Mouse (Mus musculus): ENCODE measurements around the gene Dock2. TPM values are rescaled to one million over a fixed set of nuclear protein-coding genes. Genes with fewer than 3 reads are reported as not detected.

Dock2 gene
- polyA plus RNA-seq, 1 experiment from 2014 or later = 0.58 TPM

- Histone ChIP-seq H3K9ac (replicated peaks) (no peak overlapping the region), H3K27ac (no peak overlapping the region), H3K4me1 (replicated peaks) (no peaks in the 10 kb centered on the region), H3K36me3 (no peaks in the 10 kb centered on the region), H3K4me3 (replicated peaks) (no peak overlapping the region), H3K4me2 (no peak overlapping the region), H3K9me3 (no peaks in the 10 kb centered on the region), H3K27me3 (no peaks in the 10 kb centered on the region)
- no peak for ATAC-seq (ENCODE audit: insufficient number of reproducible peaks, insufficient read depth, low FRiP score, low TSS enrichment, low read depth)
- 73% methylated on average over 5 of the region's 5 CpGs for WGBS
Measured at GRCm38 (mm10) chr11:34479301-34479700, 304.4 kb downstream of the Dock2 start.

GRCm38 (mm10) chr11:34469792-34470191, 313.9 kb downstream of the Dock2 start:
- H3K4me3 ChIP-seq (replicated peaks) = no peak overlapping the region
- H3K4me1 ChIP-seq (replicated peaks) = no peaks in the 10 kb centered on the region
- H3K9me3 ChIP-seq = no peaks in the 10 kb centered on the region
- no peak for ATAC-seq (ENCODE audit: insufficient number of reproducible peaks, insufficient read depth, low FRiP score, low TSS enrichment, low read depth)
- no peaks in the 10 kb centered on the region for H3K36me3 ChIP-seq
- no peaks in the 10 kb centered on the region for H3K27me3 ChIP-seq
- no peak overlapping the region for H3K9ac ChIP-seq (replicated peaks)
- no peak overlapping the region for H3K4me2 ChIP-seq
- H3K27ac ChIP-seq = no peak overlapping the region
- 74% methylated on average over 2 of the region's 2 CpGs for WGBS

GRCm38 (mm10) chr11:34468571-34468970, 315.1 kb downstream of the Dock2 start:
- H3K27ac ChIP-seq = no peak overlapping the region
- 72% methylated on average over 3 of the region's 3 CpGs for WGBS
- H3K27me3 ChIP-seq = no peaks in the 10 kb centered on the region
- H3K36me3 ChIP-seq = no peaks in the 10 kb centered on the region
- ATAC-seq (ENCODE audit: insufficient number of reproducible peaks, insufficient read depth, low FRiP score, low TSS enrichment, low read depth) = no peak
- no peak overlapping the region for H3K4me2 ChIP-seq
- no peak overlapping the region for H3K9ac ChIP-seq (replicated peaks)
- H3K4me1 ChIP-seq (replicated peaks) = no peaks in the 10 kb centered on the region
- H3K9me3 ChIP-seq = no peaks in the 10 kb centered on the region
- H3K4me3 ChIP-seq (replicated peaks) = no peak overlapping the region

- H3K36me3 ChIP-seq = no peaks in the 10 kb centered on the region
- no peaks in the 10 kb centered on the region for H3K4me1 ChIP-seq (replicated peaks)
- H3K9ac ChIP-seq (replicated peaks) = no peak overlapping the region
- H3K4me2 ChIP-seq = no peak overlapping the region
- H3K4me3 ChIP-seq (replicated peaks) = no peak overlapping the region
- no peaks in the 10 kb centered on the region for H3K9me3 ChIP-seq
- no peak for ATAC-seq (ENCODE audit: insufficient number of reproducible peaks, insufficient read depth, low FRiP score, low TSS enrichment, low read depth)
- H3K27ac ChIP-seq = no peak overlapping the region
- 64% methylated on average over 1 of the region's 1 CpGs for WGBS
- no peaks in the 10 kb centered on the region for H3K27me3 ChIP-seq
Measured at GRCm38 (mm10) chr11:34467056-34467455, 316.6 kb downstream of the Dock2 start.

- Histone ChIP-seq H3K4me1 (replicated peaks) (no peaks in the 10 kb centered on the region), H3K27ac (no peak overlapping the region), H3K4me2 (no peak overlapping the region), H3K27me3 (no peaks in the 10 kb centered on the region), H3K9me3 (no peaks in the 10 kb centered on the region), H3K36me3 (no peaks in the 10 kb centered on the region), H3K4me3 (replicated peaks) (no peak overlapping the region), H3K9ac (replicated peaks) (no peak overlapping the region)
- 92% methylated on average over 4 of the region's 4 CpGs for WGBS
- ATAC-seq (ENCODE audit: insufficient number of reproducible peaks, insufficient read depth, low FRiP score, low TSS enrichment, low read depth) = no peak
Measured at GRCm38 (mm10) chr11:34449944-34450343, 333.7 kb downstream of the Dock2 start.

- Histone ChIP-seq H3K27ac (no peak overlapping the region), H3K27me3 (no peaks in the 10 kb centered on the region), H3K9ac (replicated peaks) (no peak overlapping the region), H3K4me1 (replicated peaks) (no peaks in the 10 kb centered on the region), H3K9me3 (no peaks in the 10 kb centered on the region), H3K4me3 (replicated peaks) (no peak overlapping the region), H3K4me2 (no peak overlapping the region), H3K36me3 (no peaks in the 10 kb centered on the region)
- WGBS = 44% methylated on average over 4 of the region's 4 CpGs
- no peak for ATAC-seq (ENCODE audit: insufficient number of reproducible peaks, insufficient read depth, low FRiP score, low TSS enrichment, low read depth)
Measured at GRCm38 (mm10) chr11:34447891-34448290, 335.8 kb downstream of the Dock2 start.

GRCm38 (mm10) chr11:34438429-34438828, 345.3 kb downstream of the Dock2 start:
- no peaks in the 10 kb centered on the region for H3K27me3 ChIP-seq
- WGBS = 53% methylated on average over 2 of the region's 2 CpGs
- H3K36me3 ChIP-seq = no peaks in the 10 kb centered on the region
- H3K9ac ChIP-seq (replicated peaks) = no peak overlapping the region
- no peaks in the 10 kb centered on the region for H3K4me1 ChIP-seq (replicated peaks)
- H3K4me3 ChIP-seq (replicated peaks) = no peak overlapping the region
- no peak for ATAC-seq (ENCODE audit: insufficient number of reproducible peaks, insufficient read depth, low FRiP score, low TSS enrichment, low read depth)
- no peak overlapping the region for H3K4me2 ChIP-seq
- no peak overlapping the region for H3K27ac ChIP-seq
- no peaks in the 10 kb centered on the region for H3K9me3 ChIP-seq

- Histone ChIP-seq H3K27ac (no peak overlapping the region), H3K36me3 (no peaks in the 10 kb centered on the region), H3K4me1 (replicated peaks) (no peaks in the 10 kb centered on the region), H3K27me3 (no peaks in the 10 kb centered on the region), H3K9ac (replicated peaks) (no peak overlapping the region), H3K9me3 (no peaks in the 10 kb centered on the region), H3K4me3 (replicated peaks) (no peak overlapping the region), H3K4me2 (no peak overlapping the region)
- WGBS = 70% methylated on average over 1 of the region's 1 CpGs
- no peak for ATAC-seq (ENCODE audit: insufficient number of reproducible peaks, insufficient read depth, low FRiP score, low TSS enrichment, low read depth)
Measured at GRCm38 (mm10) chr11:34437446-34437845, 346.2 kb downstream of the Dock2 start.

- Histone ChIP-seq H3K27me3 (no peaks in the 10 kb centered on the region), H3K4me1 (replicated peaks) (no peaks in the 10 kb centered on the region), H3K36me3 (no peaks in the 10 kb centered on the region), H3K4me2 (no peak overlapping the region), H3K27ac (no peak overlapping the region), H3K9ac (replicated peaks) (no peak overlapping the region), H3K9me3 (no peaks in the 10 kb centered on the region), H3K4me3 (replicated peaks) (no peak overlapping the region)
- WGBS = 82% methylated on average over 2 of the region's 2 CpGs
- no peak for ATAC-seq (ENCODE audit: insufficient number of reproducible peaks, insufficient read depth, low FRiP score, low TSS enrichment, low read depth)
Measured at GRCm38 (mm10) chr11:34431978-34432377, 351.7 kb downstream of the Dock2 start.

GRCm38 (mm10) chr11:34431371-34431770, 352.3 kb downstream of the Dock2 start:
- H3K4me2 ChIP-seq = no peak overlapping the region
- no peak overlapping the region for H3K27ac ChIP-seq
- H3K4me1 ChIP-seq (replicated peaks) = no peaks in the 10 kb centered on the region
- H3K36me3 ChIP-seq = no peaks in the 10 kb centered on the region
- no peak overlapping the region for H3K4me3 ChIP-seq (replicated peaks)
- no peak for ATAC-seq (ENCODE audit: insufficient number of reproducible peaks, insufficient read depth, low FRiP score, low TSS enrichment, low read depth)
- no peak overlapping the region for H3K9ac ChIP-seq (replicated peaks)
- H3K27me3 ChIP-seq = no peaks in the 10 kb centered on the region
- WGBS = 45% methylated on average over 5 of the region's 5 CpGs
- H3K9me3 ChIP-seq = no peaks in the 10 kb centered on the region

- Histone ChIP-seq H3K9ac (replicated peaks) (no peak overlapping the region), H3K4me2 (no peak overlapping the region), H3K36me3 (no peaks in the 10 kb centered on the region), H3K4me1 (replicated peaks) (no peaks in the 10 kb centered on the region), H3K27ac (no peak overlapping the region), H3K4me3 (replicated peaks) (no peak overlapping the region), H3K9me3 (no peaks in the 10 kb centered on the region), H3K27me3 (no peaks in the 10 kb centered on the region)
- WGBS = 69% methylated on average over 4 of the region's 4 CpGs
- ATAC-seq (ENCODE audit: insufficient number of reproducible peaks, insufficient read depth, low FRiP score, low TSS enrichment, low read depth) = no peak
Measured at GRCm38 (mm10) chr11:34430940-34431339, 352.8 kb downstream of the Dock2 start.

GRCm38 (mm10) chr11:34427212-34427611, 356.5 kb downstream of the Dock2 start:
- H3K27ac ChIP-seq = no peak overlapping the region
- H3K4me2 ChIP-seq = no peak overlapping the region
- no peaks in the 10 kb centered on the region for H3K36me3 ChIP-seq
- H3K27me3 ChIP-seq = no peaks in the 10 kb centered on the region
- no peak overlapping the region for H3K4me3 ChIP-seq (replicated peaks)
- WGBS = 81% methylated on average over 5 of the region's 5 CpGs
- no peak overlapping the region for H3K9ac ChIP-seq (replicated peaks)
- no peaks in the 10 kb centered on the region for H3K9me3 ChIP-seq
- no peak for ATAC-seq (ENCODE audit: insufficient number of reproducible peaks, insufficient read depth, low FRiP score, low TSS enrichment, low read depth)
- no peaks in the 10 kb centered on the region for H3K4me1 ChIP-seq (replicated peaks)
